Mouse (Mus musculus) kidney, postnatal 14 days (tissue): ENCODE results near the gene Gipc3.

Experiments
- DNase-seq: peaks from one replicate; pipeline ENCODE4 v3.0.0; 2022; ENCODE audit warnings: mixed read lengths

The Gipc3 gene

GRCm38 (mm10) chr10:81366477-81367206 is 23.6 kb upstream of the Gipc3 start:
- DNase-seq = no peak

GRCm38 (mm10) chr10:81365672-81366476 is 22.8 kb upstream of the Gipc3 start, which contains the start of gene 4930404N11Rik:
4930404N11Rik (minus strand) TSS chr10:81365816.
- DNase-seq = no peak

DNA sequence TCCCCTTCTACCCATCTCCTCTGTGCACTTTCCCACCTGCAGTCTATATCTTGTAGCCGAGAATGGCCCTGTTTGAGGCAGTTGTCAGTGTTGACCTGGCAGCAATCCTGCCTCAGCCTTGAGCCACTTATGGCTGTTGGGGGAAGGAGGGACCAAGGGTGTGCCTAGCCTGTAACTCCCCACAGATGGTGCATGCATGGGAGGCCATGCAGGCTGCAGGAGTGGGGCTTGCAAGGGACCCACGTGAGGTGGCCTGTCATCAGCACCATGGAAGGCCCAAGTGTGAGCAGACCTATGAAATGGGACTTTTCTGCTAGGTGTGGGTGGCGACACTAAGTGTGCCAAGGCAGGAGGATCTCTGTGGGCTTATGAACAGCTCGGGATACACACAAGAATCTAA is 22.0 kb upstream of the Gipc3 start:
- DNase-seq = no peak

DNA sequence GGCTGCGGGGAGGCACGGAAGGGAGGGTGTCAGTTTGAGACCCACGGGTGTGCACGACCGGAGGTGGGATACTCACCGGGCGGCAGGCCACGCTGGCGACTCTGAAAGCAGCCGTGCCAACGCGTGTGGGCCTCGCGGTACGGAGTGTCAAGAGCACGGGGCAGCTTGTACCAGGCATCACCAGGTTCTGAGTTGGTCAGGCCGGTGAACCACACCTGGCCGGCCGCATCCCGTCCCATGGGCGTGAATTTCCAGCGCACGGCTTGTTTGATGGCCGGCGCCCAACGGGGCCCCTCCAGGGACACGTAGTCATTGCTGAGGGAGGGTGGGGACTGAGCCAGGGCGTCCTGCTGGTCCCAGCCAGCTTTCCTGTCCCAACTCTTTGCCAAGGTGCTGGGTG is 21.6 kb upstream of the Gipc3 start:
- DNase-seq = no peak

- peak; percentile 70 for DNase-seq
Observed at GRCm38 (mm10) chr10:81363436-81364346, 20.6 kb upstream of the Gipc3 start.

- no peak for DNase-seq
Observed at GRCm38 (mm10) chr10:81362336-81362949, 19.4 kb upstream of the Gipc3 start.

DNA sequence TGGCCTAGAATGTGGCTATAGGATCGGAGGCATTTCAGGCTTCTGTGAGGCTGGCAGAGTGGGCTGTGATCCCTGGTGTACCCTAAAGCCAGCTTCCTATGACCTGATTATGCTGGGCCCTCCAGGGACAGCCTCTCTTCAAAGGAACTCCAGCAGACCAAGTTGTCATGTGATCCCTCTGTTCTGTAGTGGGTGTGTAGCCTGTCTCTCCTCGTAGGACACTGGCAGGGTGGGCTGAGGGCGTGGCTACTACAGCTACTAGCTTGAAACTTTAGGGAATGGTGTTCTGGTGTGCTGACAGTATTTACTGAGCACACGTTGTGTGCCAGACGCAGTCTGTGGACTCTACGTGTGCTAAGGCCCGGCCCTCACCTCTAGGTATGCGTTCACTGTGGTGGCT is 17.7 kb upstream of the Gipc3 start:
- DNase-seq = no peak

DNA sequence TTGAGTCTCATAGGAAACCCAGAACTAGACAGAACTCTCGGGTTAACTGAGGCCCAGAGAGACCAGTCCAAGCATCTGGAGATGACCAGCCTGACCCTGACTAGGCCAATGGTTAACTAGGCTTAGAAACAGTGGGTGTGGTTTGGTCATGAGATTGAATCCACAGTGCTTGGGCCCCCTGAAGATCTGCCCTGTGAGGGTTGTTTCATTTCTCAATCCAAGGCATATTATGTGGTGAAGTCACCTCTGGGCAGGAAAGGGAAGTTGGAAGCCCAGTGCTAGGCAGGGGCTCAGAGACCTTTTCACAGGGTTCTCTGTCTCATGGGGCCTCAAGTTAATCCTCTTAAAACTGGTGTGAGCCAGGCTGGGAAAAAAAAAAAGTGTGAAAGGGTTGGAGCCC is 15.8 kb upstream of the Gipc3 start:
- peak; percentile 66 for DNase-seq

DNA sequence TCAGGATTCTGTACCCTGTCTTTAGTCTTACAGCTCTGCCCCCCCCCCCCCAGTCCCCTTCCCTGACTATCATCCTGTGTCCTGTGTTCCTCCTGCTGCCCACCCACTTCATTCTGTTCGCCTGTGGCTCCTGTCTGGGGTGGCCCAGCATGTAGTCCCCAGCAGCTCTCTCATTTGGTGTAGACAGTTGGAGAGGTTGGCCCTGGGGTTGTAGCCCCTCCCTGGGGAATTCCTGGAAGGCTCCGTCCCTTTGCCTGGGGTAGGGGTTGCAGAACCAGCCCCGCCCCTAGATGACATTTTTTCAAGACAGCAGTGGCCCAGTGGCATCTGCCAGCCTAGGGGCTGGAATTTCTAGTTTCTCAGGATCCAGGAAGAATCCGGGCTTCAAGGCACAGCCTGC is 15.1 kb upstream of the Gipc3 start:
- no peak for DNase-seq

GRCm38 (mm10) chr10:81356991-81357844 is 14.2 kb upstream of the Gipc3 start, which contains the start of gene Mfsd12:
Mfsd12 (plus strand) TSS chr10:81357491.
- peak; percentile 95 for DNase-seq

GRCm38 (mm10) chr10:81356352-81356990 is 13.4 kb upstream of the Gipc3 start:
- no peak for DNase-seq

DNA sequence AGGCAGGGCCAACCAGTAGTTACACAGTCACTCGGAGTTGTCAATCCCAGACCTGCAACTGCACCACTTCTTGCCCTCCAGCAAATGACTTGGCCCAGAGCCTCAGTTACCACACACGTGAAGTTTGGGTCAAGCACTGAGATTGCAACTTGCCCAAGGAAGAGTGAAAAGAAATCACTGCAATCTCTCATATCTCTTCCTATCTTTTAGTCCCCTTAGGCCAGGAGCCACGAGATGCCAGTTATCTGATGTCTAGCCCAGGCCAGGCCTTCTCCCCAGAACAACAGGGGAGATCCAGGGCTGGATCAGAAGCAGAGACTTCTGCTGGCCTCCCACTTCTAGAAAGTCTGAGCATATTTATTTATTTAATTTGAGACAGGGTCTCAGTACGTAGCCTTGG is 12.5 kb upstream of the Gipc3 start:
- no peak for DNase-seq

DNA sequence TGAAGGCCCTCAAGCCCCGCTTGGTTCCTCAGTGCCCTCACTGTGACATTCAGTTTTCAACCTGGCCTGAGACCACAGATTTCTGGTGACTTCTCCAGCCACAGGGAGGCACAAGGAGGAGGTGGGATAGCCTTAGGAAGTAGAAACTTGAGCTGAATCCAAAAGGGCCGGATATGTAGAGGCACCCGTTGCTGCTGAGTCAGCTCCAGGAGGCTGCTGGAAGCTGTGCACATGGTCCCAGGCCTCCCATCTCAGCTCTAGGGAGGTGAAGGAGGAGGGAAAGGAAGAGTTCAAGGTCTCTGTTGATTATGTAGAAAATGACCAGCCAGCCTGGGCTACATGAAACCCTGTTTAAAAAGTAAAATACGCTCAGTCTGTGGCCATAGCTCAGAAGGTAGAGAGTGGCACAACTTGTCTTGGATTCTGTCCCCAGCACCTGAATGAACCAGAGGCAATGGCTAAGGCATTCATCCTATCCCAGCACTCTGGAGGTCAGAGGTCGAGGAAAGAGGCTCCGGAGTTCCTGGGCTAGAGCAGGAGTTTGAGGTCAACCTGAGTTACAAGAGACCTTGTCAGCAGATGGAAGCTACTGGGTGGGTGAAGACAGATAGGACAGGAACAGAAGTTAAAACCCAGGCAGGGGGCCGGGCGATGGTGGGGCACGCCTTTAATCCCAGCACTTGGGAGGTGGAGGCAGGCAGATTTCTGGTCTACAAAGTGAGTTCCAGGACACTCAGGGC is 11.8 kb upstream of the Gipc3 start:
- no peak for DNase-seq

DNA sequence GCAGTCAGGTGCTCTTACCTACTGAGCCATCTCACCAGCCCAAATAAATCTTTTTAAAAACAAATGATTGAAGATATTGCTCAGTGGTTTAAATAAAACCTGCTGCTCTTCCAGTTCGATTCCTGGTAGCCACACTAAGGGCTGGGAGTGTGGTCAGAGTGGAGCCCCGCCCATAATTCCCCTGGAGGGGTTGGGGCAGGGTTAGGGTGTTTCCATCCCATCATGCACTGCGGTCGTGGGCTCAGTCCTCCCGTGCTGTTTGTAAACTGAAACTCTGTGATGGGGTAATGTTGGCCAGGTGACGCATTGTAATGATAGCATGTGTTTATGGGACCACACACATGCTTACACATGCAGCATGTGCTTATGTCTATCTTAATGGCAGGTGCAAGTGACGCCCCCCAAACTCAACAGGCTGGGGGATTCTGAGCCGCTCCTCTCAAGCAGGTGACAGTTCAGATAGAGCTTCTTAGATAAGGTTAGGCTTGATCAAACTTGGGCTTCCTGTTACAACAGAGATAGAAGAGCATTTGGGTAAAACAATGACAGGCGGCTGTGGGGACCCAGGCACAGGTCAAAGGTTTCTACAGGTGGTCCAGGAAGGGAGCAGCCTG is 8.7 kb upstream of the Gipc3 start:
- DNase-seq = no peak

- peak; percentile 100 for DNase-seq
Observed at GRCm38 (mm10) chr10:81350351-81351063, 7.4 kb upstream of the Gipc3 start, which contains the start of gene Hmg20b. Hmg20b (minus strand) TSS chr10:81350480.

GRCm38 (mm10) chr10:81349961-81350350 is 6.9 kb upstream of the Gipc3 start:
- no peak for DNase-seq

GRCm38 (mm10) chr10:81349146-81349545 is 6.1 kb upstream of the Gipc3 start:
- DNase-seq = peak; percentile 74

DNA sequence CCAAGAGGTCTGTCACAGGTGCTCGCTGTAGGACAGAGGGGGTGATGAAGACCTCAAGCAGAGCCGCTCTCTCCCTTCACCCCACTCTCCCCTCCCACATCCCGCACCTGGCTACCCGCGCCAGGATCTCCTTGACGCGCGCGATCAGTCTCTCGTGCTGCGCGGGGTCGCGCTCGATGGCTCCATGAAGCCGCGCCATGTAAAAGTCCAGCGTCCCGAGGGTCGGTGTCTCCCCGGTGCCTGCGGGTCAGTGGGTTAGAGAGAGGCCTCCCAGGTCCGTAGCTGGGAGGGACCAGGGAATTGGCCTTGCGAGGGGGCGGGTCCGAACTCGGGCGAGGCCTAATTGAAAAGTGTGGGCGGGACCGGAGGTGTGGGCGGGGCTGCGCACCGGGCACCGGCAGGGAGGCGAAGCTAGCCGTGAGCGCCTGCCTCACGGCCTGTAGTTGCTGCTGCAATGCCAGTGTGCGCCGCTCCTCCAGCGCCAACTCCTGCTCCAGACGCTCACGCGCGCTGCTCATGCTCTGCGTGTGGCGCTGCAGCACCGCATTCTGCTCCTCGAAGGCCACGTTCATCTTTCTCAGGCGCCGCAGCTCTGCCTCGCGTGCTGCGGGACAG is 3.5 kb upstream of the Gipc3 start:
- DNase-seq = peak; percentile 88

- DNase-seq = no peak
Observed at GRCm38 (mm10) chr10:81345162-81345534, 2.1 kb upstream of the Gipc3 start.
